Mouse (Mus musculus) heart, embryonic 12.5 days (tissue): ENCODE measurements around the gene Psmc3ip. TPM values are rescaled to one million over a fixed set of nuclear protein-coding genes. Genes with fewer than 3 reads are reported as not detected.

Source experiments
- ATAC-seq: fragments of 200-750 bp; cut with Nextera tagmentation; 2 replicates; pipeline ENCODE4 v1.8.0; 2017; ENCODE audit warnings: moderate TSS enrichment, moderate library complexity; ENCODE audit not compliant: insufficient number of reproducible peaks, low FRiP score
- H3K27ac ChIP-seq: fragments of 300-500 bp; sonication (generic); 2 replicates; pipeline ENCODE4 v1.5.1; 2016; ENCODE audit warnings: mild to moderate bottlenecking, moderate library complexity; ENCODE audit not compliant: poor library complexity, severe bottlenecking
- H3K27me3 ChIP-seq: fragments of 300-500 bp; sonication (generic); replicated peaks from 2 replicates; pipeline ENCODE4 v1.6.1; 2016; ENCODE audit warnings: mild to moderate bottlenecking, moderate library complexity
- H3K36me3 ChIP-seq: fragments of 300-500 bp; sonication (generic); 2 replicates; pipeline ENCODE4 v1.6.1; 2016; ENCODE audit warnings: mild to moderate bottlenecking, moderate library complexity
- H3K4me1 ChIP-seq: fragments of 300-500 bp; sonication (generic); replicated peaks from 2 replicates; pipeline ENCODE4 v1.6.1; 2016; ENCODE audit warnings: mild to moderate bottlenecking
- H3K4me2 ChIP-seq: fragments of 300-500 bp; sonication (generic); 2 replicates; pipeline ENCODE4 v1.6.1; 2016; ENCODE audit warnings: mild to moderate bottlenecking, moderate library complexity
- H3K4me3 ChIP-seq: fragments of 300-500 bp; sonication (generic); 2 replicates; pipeline ENCODE4 v1.5.1; 2016; ENCODE audit warnings: mild to moderate bottlenecking
- H3K9ac ChIP-seq: fragments of 300-500 bp; sonication (generic); 2 replicates; pipeline ENCODE4 v1.6.1; 2016; ENCODE audit warnings: mild to moderate bottlenecking, moderate library complexity
- H3K9me3 ChIP-seq: fragments of 300-500 bp; sonication (generic); replicated peaks from 2 replicates; pipeline ENCODE4 v1.6.1; 2016; ENCODE audit warnings: mild to moderate bottlenecking, moderate library complexity
- WGBS: fragments of 180-500 bp; shearing (Covaris S2); methylation state at CpG from one replicate; pipeline ENCODE4 v1.1.7; 2016; 5-methylcytosine and 5-hydroxymethylcytosine counted together
- microRNA-seq: library from miRNA; unstranded; fragments of <30 nt; microRNA quantifications from one replicate; pipeline ENCODE4, GENCODE M21; 2017
- polyA plus RNA-seq: library from polyadenylated mRNA; unstranded; fragments of >200 nt; fragmentation: Nextera tagmentation; extraction: Ambion mirVana; gene quantifications from 2 replicates; pipeline ENCODE4 v1.2.1, GENCODE M21; 2016

Gene Psmc3ip
- polyA plus RNA-seq, 1 experiment from 2014 or later = 20.8 TPM

GRCm38 (mm10) chr11:101051051-101051493, 44.2 kb downstream of the Psmc3ip start:
- no peak overlapping the region for H3K4me3 ChIP-seq
- peaks cover 22% of the 10 kb centered on the region for H3K4me1 ChIP-seq
- H3K27me3 ChIP-seq = no peaks in the 10 kb centered on the region
- no peak overlapping the region for H3K9ac ChIP-seq
- WGBS = 82% methylated on average over 6 of the region's 6 CpGs
- no peak overlapping the region for H3K27ac ChIP-seq
- peaks cover 97% of the 10 kb centered on the region for H3K36me3 ChIP-seq
- no peak for ATAC-seq
- no peak overlapping the region for H3K4me2 ChIP-seq
- H3K9me3 ChIP-seq = peaks cover 4% of the 10 kb centered on the region

- Histone ChIP-seq H3K27me3 (no peaks in the 10 kb centered on the region), H3K4me2 (no peak overlapping the region), H3K36me3 (peaks cover 97% of the 10 kb centered on the region), H3K9ac (no peak overlapping the region), H3K9me3 (peaks cover 4% of the 10 kb centered on the region), H3K27ac (no peak overlapping the region), H3K4me3 (no peak overlapping the region), H3K4me1 (peaks cover 16% of the 10 kb centered on the region)
- ATAC-seq = no peak
- 90% methylated on average over 9 of the region's 9 CpGs for WGBS
These were observed 44.9 kb downstream of the Psmc3ip start for GRCm38 (mm10) chr11:101050359-101050758.

- H3K9me3 ChIP-seq = no peaks in the 10 kb centered on the region
- no peak overlapping the region for H3K9ac ChIP-seq
- no peaks in the 10 kb centered on the region for H3K27me3 ChIP-seq
- H3K4me1 ChIP-seq = peaks cover 14% of the 10 kb centered on the region
- H3K36me3 ChIP-seq = peaks cover 98% of the 10 kb centered on the region
- no peak for ATAC-seq
- no peak overlapping the region for H3K27ac ChIP-seq
- no peak overlapping the region for H3K4me2 ChIP-seq
- WGBS = 76% methylated on average over 3 of the region's 3 CpGs
- H3K4me3 ChIP-seq = no peak overlapping the region
These were observed 47.7 kb downstream of the Psmc3ip start for GRCm38 (mm10) chr11:101047502-101047901.

DNA sequence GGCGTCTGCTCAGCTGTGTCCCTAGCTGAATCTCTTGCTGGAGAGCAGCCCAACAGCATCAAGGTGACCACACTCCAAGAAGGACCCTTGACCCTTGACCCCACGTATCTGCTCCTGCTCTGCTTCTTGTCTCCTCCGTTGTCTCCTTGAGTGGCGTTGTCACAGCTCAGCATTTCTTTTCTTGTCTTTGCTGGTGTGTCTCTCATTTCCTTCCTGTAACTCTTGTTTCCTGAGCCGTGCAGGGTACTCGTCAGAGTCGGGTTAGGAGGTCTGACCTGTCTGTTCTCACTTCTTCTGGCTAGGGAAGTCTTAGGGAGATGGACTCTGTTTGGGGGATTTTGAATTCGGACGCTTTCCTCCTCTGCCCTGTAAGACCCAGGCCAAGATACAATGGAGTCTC, 48.8 kb downstream of the Psmc3ip start:
- no peak for ATAC-seq
- WGBS = 31% methylated on average over 9 of the region's 9 CpGs

DNA sequence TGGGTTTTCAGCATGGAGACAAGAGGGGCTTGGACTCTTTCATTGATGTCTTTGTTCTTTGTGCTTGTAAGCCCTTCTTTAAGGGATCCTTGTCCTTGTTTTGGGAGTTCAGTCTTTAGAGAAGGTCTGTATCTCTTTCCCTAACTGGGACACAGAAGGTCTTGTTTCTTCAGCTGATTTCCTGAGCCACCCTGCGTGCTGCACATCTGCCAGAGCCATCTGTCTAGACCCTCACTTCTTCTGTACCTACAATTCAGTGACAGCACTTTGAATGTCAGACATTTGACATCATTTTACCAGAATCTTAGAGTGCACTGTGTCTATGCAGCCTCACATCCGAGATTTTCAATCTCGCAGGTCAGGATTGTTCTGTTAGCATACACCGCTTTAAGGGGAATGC, 49.4 kb downstream of the Psmc3ip start:
- Histone ChIP-seq H3K27me3 (no peaks in the 10 kb centered on the region), H3K9ac (no peak overlapping the region), H3K27ac (no peak overlapping the region), H3K9me3 (no peaks in the 10 kb centered on the region), H3K36me3 (peaks cover 99% of the 10 kb centered on the region), H3K4me1 (peaks cover 14% of the 10 kb centered on the region), H3K4me3 (no peak overlapping the region), H3K4me2 (no peak overlapping the region)
- WGBS = 91% methylated on average over 4 of the region's 4 CpGs
- ATAC-seq = no peak

More for the DNA sequence above, 48.8 kb downstream of the Psmc3ip start:
- Histone ChIP-seq H3K36me3 (peaks cover 97% of the 10 kb centered on the region), H3K4me1 (peaks cover 14% of the 10 kb centered on the region), H3K4me2 (no peak overlapping the region), H3K27ac (peak overlapping the region; percentile 39; the same call in 1 of the 2 replicates), H3K9ac (peak overlapping the region; percentile 35; the same call in 1 of the 2 replicates), H3K27me3 (no peaks in the 10 kb centered on the region), H3K9me3 (no peaks in the 10 kb centered on the region), H3K4me3 (no peak overlapping the region)

Small RNAs within 50 kb of the gene (microRNA-seq; reads per million reads assigned to microRNA genes)
- not detected for gene Gm27626

Other genes with a start within 250 kb of the Psmc3ip start
- gene Stat5b, start 244.7 kb downstream of the Psmc3ip start, polyA plus RNA-seq = 35.0 and 35.3 TPM in 2 replicates
- gene Stat5a, start 236.1 kb downstream of the Psmc3ip start, polyA plus RNA-seq = 6.6 and 8.3 TPM in 2 replicates
- gene Stat3, start 155.9 kb downstream of the Psmc3ip start, polyA plus RNA-seq = 60.0 and 63.2 TPM in 2 replicates
- 342 and 348 TPM in 2 replicates for gene Cavin1, start 124.5 kb downstream of the Psmc3ip start, polyA plus RNA-seq
- 70.0 and 71.4 TPM in 2 replicates for gene Atp6v0a1, start 86.0 kb downstream of the Psmc3ip start, polyA plus RNA-seq
- gene Naglu, start 25.4 kb downstream of the Psmc3ip start, polyA plus RNA-seq = 17.5 and 18.1 TPM in 2 replicates
- not detected in 2 replicates for gene Hsd17b1, start 17.0 kb downstream of the Psmc3ip start, polyA plus RNA-seq
- gene Coasy, start 12.9 kb downstream of the Psmc3ip start, polyA plus RNA-seq = 27.2 and 30.4 TPM in 2 replicates
- gene Mlx, start 8.2 kb downstream of the Psmc3ip start, polyA plus RNA-seq = 36.2 and 37.3 TPM in 2 replicates
- gene Retreg3, start 24.5 kb upstream of the Psmc3ip start, polyA plus RNA-seq = 15.2 and 15.9 TPM in 2 replicates
- 77.3 and 78.8 TPM in 2 replicates for gene Tubg1, start 24.5 kb upstream of the Psmc3ip start, polyA plus RNA-seq
- gene Tubg2, start 60.5 kb upstream of the Psmc3ip start, polyA plus RNA-seq = 3.3 and 3.6 TPM in 2 replicates
- gene Cntnap1, start 75.1 kb upstream of the Psmc3ip start, polyA plus RNA-seq = 0.37 and 0.71 TPM in 2 replicates
- gene Plekhh3, start 75.9 kb upstream of the Psmc3ip start, polyA plus RNA-seq = 10.4 and 10.6 TPM in 2 replicates
- 0.15 and 0.36 TPM in 2 replicates for gene Ccr10, start 80.0 kb upstream of the Psmc3ip start, polyA plus RNA-seq
- gene Ezh1, start 131.0 kb upstream of the Psmc3ip start, polyA plus RNA-seq = 14.9 and 16.1 TPM in 2 replicates
- gene Ramp2, start 150.6 kb upstream of the Psmc3ip start, polyA plus RNA-seq = 233 and 245 TPM in 2 replicates
- gene Vps25, start 158.3 kb upstream of the Psmc3ip start, polyA plus RNA-seq = 98.8 and 101 TPM in 2 replicates
- 14.0 TPM in 2 replicates for gene Wnk4, start 165.1 kb upstream of the Psmc3ip start, polyA plus RNA-seq
- gene Cntd1, start 183.6 kb upstream of the Psmc3ip start, polyA plus RNA-seq = 0.81 and 1.5 TPM in 2 replicates
- gene Coa3, start 183.7 kb upstream of the Psmc3ip start, polyA plus RNA-seq = 165 and 171 TPM in 2 replicates
- gene Becn1, start 206.8 kb upstream of the Psmc3ip start, polyA plus RNA-seq = 141 TPM in 2 replicates
- gene Psme3, start 220.8 kb upstream of the Psmc3ip start, polyA plus RNA-seq = 131 and 136 TPM in 2 replicates
- 1.3 and 1.5 TPM in 2 replicates for gene Aoc2, start 229.6 kb upstream of the Psmc3ip start, polyA plus RNA-seq
- 0.06 and 0.17 TPM in 2 replicates for gene Aoc3, start 235.2 kb upstream of the Psmc3ip start, polyA plus RNA-seq